Mouse (Mus musculus) heart, adult 11 months (tissue): ENCODE results near the gene Trappc10.

Experiments used
- DNase-seq: peaks from one replicate; pipeline ENCODE4 v3.0.0; 2022

The Trappc10 gene

GRCm38 (mm10) chr10:78158041-78158440 is 86.4 kb downstream of the Trappc10 start:
- no peak for DNase-seq

GRCm38 (mm10) chr10:78156926-78157325 is 87.5 kb downstream of the Trappc10 start:
- DNase-seq, result no peak

DNA sequence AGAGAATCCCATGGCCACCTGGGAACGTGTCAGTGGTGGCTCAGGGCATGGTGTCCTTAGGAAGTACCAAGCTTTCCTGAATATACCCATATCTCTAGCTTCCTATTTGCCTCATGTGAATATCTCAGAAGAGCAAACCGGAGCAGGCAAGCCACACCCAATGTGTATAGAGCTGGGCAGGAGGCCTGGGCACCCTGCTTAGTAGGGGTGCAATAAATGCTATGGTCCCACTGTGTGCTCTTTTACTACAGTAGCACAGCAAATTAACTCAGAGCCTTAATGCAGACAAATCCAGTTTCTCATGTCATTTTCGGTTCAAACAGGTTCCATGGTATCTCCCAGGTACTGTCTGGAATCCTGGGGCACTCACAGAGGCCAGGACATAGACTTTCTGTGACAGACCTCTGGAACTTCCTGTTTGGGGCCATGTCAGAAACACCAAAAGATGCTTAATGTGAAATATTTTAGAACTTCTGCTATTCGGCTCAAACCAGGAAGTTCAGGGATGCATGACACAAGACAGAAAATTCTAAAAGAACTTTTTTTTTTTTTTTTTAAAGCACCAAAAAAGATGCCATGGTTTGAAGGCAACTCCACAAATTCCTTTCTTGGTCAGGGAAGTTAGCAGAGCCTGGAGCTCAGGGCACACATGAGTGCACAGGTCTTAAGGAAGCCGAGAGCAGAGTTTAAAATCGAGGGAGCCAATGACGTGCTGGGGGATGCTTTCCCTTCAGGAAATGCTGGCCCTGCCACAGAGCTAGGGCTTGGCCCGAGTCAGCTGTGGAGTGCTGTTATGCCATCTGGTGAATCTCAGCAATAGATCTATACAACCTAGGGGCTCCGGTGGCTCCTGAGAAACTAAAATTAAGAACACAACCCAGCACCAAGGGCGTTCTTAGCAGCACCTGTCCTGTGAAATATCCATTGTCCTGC is 95.3 kb downstream of the Trappc10 start:
- DNase-seq, result no peak

GRCm38 (mm10) chr10:78147908-78148441 is 96.5 kb downstream of the Trappc10 start:
- DNase-seq, result no peak

DNA sequence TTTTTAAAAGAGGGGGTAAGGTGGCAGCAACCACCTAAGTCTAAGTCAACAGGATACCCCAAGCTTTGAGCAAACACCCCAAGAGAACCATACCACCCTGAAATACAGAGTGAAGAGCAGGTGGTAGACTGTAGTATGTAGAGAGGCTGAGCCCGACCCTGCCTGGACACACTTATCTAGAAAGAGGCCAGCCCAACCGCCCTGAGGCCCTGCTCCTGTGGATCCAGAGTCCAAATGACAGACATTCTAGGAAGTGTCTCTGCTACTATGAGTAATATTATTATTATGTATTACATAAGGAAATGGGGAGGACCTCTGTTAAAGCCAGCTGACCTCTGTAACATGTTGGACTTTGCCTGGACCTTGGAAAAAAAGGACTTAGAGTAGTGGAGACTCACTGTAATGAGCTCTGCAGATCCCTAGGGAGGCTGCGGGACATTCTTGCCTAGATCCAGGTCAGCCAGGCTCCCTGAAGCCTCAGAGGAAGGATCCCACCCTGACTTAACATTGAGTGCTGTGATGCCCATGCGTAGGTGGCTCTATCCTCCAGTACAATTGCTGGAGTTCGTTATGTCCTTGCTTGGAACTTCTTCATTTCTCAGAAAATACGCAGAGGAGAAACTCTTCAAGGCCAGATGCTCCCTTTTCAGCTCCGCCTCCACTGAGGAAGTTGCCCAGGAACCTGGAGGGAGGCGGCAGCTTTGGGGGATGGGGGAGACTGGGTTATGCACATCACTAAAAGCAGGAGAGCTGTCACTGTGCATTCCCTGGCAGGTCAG is 100.5 kb downstream of the Trappc10 start:
- peak; percentile 97 for DNase-seq

- peak; percentile 92 for DNase-seq
These were observed 103.6 kb downstream of the Trappc10 start for GRCm38 (mm10) chr10:78140843-78141242.

GRCm38 (mm10) chr10:78140251-78140600 is 104.2 kb downstream of the Trappc10 start:
- DNase-seq, result peak; percentile 94

DNA sequence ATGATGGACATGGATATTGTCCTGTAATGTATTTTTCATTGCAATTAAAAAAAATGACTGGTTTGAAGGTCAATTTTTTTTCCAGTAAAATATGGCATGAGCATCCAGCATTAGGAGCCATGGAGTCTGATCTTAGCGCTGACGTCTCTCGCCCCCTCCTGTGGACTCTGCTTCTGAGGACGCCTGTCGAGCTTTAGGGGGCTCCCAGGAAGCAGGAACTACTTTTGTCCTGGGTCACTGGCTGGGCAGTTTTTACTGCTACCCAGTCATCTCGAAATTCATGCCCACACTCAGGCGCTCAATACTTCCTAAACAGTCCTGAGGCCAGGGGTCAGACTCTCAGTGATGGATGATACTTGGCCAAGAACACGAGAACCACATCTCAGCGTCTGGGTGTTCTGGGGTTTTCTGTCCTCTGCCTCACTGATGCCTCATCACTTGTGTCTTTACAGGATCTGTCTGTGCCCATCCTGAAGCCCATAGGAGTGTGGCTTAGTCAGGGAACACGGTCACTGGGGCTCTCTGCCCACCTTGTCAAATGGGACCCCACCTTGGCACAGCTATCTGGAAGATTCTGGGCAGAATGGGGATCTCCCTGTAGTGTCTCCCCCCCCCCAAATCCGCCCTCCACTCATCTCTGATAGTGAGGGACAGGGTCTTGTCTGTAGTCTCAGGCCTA is 104.7 kb downstream of the Trappc10 start:
- peak; percentile 95 for DNase-seq

DNA sequence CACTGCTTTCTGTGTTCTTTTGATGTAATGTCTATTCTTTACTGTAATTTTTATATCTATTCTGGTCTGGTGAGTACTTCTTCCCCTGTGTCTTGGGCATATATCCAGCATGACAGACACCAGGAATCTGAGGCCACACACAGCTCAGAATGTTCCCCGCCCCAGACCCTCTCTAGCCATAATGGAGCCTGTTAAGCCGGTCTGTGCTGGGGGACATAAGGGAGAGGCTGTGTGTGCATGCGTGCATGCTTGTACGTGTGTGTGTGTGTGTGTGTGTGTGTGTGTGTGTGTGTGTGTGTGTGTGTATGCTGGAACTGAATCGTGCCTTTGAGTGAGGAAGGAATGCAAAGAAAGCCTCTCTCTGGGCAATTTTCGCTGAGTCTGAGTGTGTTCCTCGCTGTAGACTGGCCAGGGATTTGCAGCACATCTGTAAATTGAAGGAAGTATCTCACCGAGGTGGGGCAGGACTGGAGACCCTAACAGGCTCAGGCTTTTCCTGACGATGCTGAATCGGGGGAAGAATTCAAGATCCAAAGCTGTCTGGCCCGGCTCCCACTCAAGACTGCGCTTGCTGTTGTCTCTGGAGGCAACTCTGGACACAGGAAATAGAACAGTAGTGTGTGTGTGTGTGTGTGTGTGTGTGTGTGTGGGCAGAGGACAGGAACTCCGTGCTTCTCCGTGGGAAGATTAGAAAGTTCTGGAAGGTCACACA is 105.5 kb downstream of the Trappc10 start:
- DNase-seq, result peak; percentile 97

DNA sequence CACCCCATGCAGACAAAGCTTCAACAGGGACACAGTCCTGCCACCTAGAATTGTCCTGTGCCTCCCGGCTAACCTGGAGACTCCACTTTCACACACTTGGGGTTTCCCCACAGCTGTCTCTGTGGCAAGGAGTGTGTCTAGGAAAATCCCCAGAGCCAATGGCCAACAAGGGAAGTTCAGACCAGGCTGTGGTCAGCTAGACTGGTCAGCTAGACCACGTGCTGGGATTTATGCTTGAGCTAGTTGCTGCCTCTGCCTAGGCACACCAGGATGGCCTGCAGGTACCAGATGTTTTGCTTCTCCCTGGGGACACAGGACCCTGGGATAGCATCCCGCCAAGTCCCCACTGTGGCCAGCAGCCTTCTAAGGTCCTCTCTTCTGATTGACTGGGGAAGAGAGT is 107.2 kb downstream of the Trappc10 start:
- DNase-seq, result peak; percentile 93
